Mouse (Mus musculus) kidney, embryonic 14.5 days (tissue): ENCODE results near the gene Ammecr1. TPM values are rescaled to one million over a fixed set of nuclear protein-coding genes. Genes with fewer than 3 reads are reported as not detected.
A peak's percentile ranks its signal among the peaks of the same experiment; 100 is the strongest.

Experiments
- ATAC-seq: fragments of 200-750 bp; cut with Nextera tagmentation; 2 replicates; pipeline ENCODE4 v1.8.0; 2017; ENCODE audit warnings: moderate number of reproducible peaks, mild to moderate bottlenecking, moderate TSS enrichment, moderate library complexity; ENCODE audit not compliant: low FRiP score, low TSS enrichment
- H3K27ac ChIP-seq: fragments of 300-500 bp; sonication (generic); 2 replicates; pipeline ENCODE4 v1.5.1; 2014; ENCODE audit warnings: low read depth, mild to moderate bottlenecking, low read length, moderate library complexity, mixed read lengths
- H3K27me3 ChIP-seq: fragments of 300-500 bp; sonication (generic); 2 replicates; pipeline ENCODE4 v1.6.1; 2014; ENCODE audit warnings: mild to moderate bottlenecking, low read length; ENCODE audit not compliant: control insufficient read depth, insufficient read depth
- H3K36me3 ChIP-seq: fragments of 300-500 bp; sonication (generic); 2 replicates; pipeline ENCODE4 v1.6.1; 2014; ENCODE audit warnings: low read length, mixed read lengths; ENCODE audit not compliant: control insufficient read depth, insufficient read depth
- H3K4me1 ChIP-seq: fragments of 300-500 bp; sonication (generic); 2 replicates; pipeline ENCODE4 v1.6.1; 2014; ENCODE audit warnings: low read length, mixed read lengths; ENCODE audit not compliant: control insufficient read depth, insufficient read depth
- H3K4me2 ChIP-seq: fragments of 300-500 bp; sonication (generic); replicated peaks from 2 replicates; pipeline ENCODE4 v1.6.1; 2014; ENCODE audit warnings: low read depth, mild to moderate bottlenecking, low read length
- H3K4me3 ChIP-seq: fragments of 300-500 bp; sonication (generic); 2 replicates; pipeline ENCODE4 v1.5.1; 2014; ENCODE audit warnings: mild to moderate bottlenecking, low read length
- H3K9ac ChIP-seq: fragments of 300-500 bp; sonication (generic); 2 replicates; pipeline ENCODE4 v1.6.1; 2014; ENCODE audit warnings: low read depth, mild to moderate bottlenecking, low read length, moderate library complexity
- H3K9me3 ChIP-seq: fragments of 300-500 bp; sonication (generic); 2 replicates; pipeline ENCODE4 v1.6.1; 2016; ENCODE audit warnings: low read length; ENCODE audit not compliant: control insufficient read depth
- WGBS: fragments of 180-500 bp; shearing (Covaris S2); extraction: QIAGEN DNeasy Blood & Tissue Kit; methylation state at CpG from one replicate; pipeline ENCODE4 v1.1.7; 2014; 5-methylcytosine and 5-hydroxymethylcytosine counted together
- polyA plus RNA-seq: library from polyadenylated mRNA; unstranded; fragments of >200 nt; fragmentation: Nextera tagmentation; extraction: Ambion mirVana; gene quantifications from 2 replicates; pipeline ENCODE4 v1.2.1, GENCODE M21; 2014

Gene Ammecr1
- polyA plus RNA-seq, 1 experiment from 2014 or later = 16.0 TPM

GRCm38 (mm10) chrX:142839411-142839810 lies 127.1 kb downstream of the Ammecr1 start:
- Histone ChIP-seq H3K27me3 (0 out of 2 replicates have a peak, but pooled peaks cover 2% of the 10 kb centered on the region), H3K9ac (no peak overlapping the region), H3K27ac (no peak overlapping the region), H3K4me1 (no peaks in the 10 kb centered on the region), H3K9me3 (no peaks in the 10 kb centered on the region), H3K36me3 (no peaks in the 10 kb centered on the region; the same call in 1 of the 2 replicates), H3K4me3 (no peak overlapping the region), H3K4me2 (no peak overlapping the region)
- ATAC-seq = no peak
- WGBS = 84% methylated on average over 7 of the region's 7 CpGs

GRCm38 (mm10) chrX:142838841-142839240 lies 127.7 kb downstream of the Ammecr1 start:
- Histone ChIP-seq H3K36me3 (no peaks in the 10 kb centered on the region; the same call in 1 of the 2 replicates), H3K9ac (no peak overlapping the region), H3K4me2 (no peak overlapping the region), H3K27ac (no peak overlapping the region), H3K27me3 (0 out of 2 replicates have a peak, but pooled peaks cover 2% of the 10 kb centered on the region), H3K4me1 (no peaks in the 10 kb centered on the region), H3K9me3 (no peaks in the 10 kb centered on the region), H3K4me3 (no peak overlapping the region)
- WGBS = 80% methylated on average over 2 of the region's 2 CpGs
- no peak for ATAC-seq

GRCm38 (mm10) chrX:142837316-142837715 lies 129.2 kb downstream of the Ammecr1 start:
- Histone ChIP-seq H3K4me3 (no peak overlapping the region), H3K27me3 (0 out of 2 replicates have a peak, but pooled peaks cover 2% of the 10 kb centered on the region), H3K36me3 (no peaks in the 10 kb centered on the region; the same call in 1 of the 2 replicates), H3K4me1 (0 out of 2 replicates have a peak, but pooled peaks cover 3% of the 10 kb centered on the region), H3K27ac (no peak overlapping the region), H3K4me2 (no peak overlapping the region), H3K9me3 (no peaks in the 10 kb centered on the region), H3K9ac (no peak overlapping the region)
- 86% methylated on average over 3 of the region's 3 CpGs for WGBS
- no peak for ATAC-seq

GRCm38 (mm10) chrX:142836399-142836798 lies 130.1 kb downstream of the Ammecr1 start:
- no peak for ATAC-seq
- WGBS = 88% methylated on average over 7 of the region's 7 CpGs

GRCm38 (mm10) chrX:142834807-142835206 lies 131.7 kb downstream of the Ammecr1 start:
- WGBS = 79% methylated on average over 6 of the region's 6 CpGs
- H3K4me2 ChIP-seq = no peak overlapping the region
- ATAC-seq = 0 out of 2 replicates have a peak, but pooled peaks have one; percentile 21
- H3K27ac ChIP-seq = no peak overlapping the region
- no peaks in the 10 kb centered on the region; the same call in 1 of the 2 replicates for H3K36me3 ChIP-seq
- H3K4me3 ChIP-seq = no peak overlapping the region
- 0 out of 2 replicates have a peak, but pooled peaks cover 2% of the 10 kb centered on the region for H3K27me3 ChIP-seq
- H3K4me1 ChIP-seq = 0 out of 2 replicates have a peak, but pooled peaks cover 5% of the 10 kb centered on the region
- H3K9ac ChIP-seq = no peak overlapping the region
- H3K9me3 ChIP-seq = no peaks in the 10 kb centered on the region

More at GRCm38 (mm10) chrX:142836399-142836798, 130.1 kb downstream of the Ammecr1 start:
- Histone ChIP-seq H3K27ac (no peak overlapping the region), H3K4me3 (no peak overlapping the region), H3K4me2 (no peak overlapping the region), H3K27me3 (0 out of 2 replicates have a peak, but pooled peaks cover 2% of the 10 kb centered on the region), H3K36me3 (no peaks in the 10 kb centered on the region; the same call in 1 of the 2 replicates), H3K4me1 (0 out of 2 replicates have a peak, but pooled peaks cover 5% of the 10 kb centered on the region), H3K9me3 (no peaks in the 10 kb centered on the region), H3K9ac (no peak overlapping the region)

- H3K36me3 ChIP-seq = no peaks in the 10 kb centered on the region; the same call in 1 of the 2 replicates
- ATAC-seq = 0 out of 2 replicates have a peak, but pooled peaks have one; percentile 37
Observed at GRCm38 (mm10) chrX:142833164-142833796, 133.2 kb downstream of the Ammecr1 start.

GRCm38 (mm10) chrX:142832221-142832620 lies 134.3 kb downstream of the Ammecr1 start:
- no peak overlapping the region for H3K9ac ChIP-seq
- H3K4me2 ChIP-seq = no peak overlapping the region
- 0 out of 2 replicates have a peak, but pooled peaks cover 2% of the 10 kb centered on the region for H3K27me3 ChIP-seq
- H3K4me3 ChIP-seq = no peak overlapping the region
- no peak overlapping the region for H3K27ac ChIP-seq
- ATAC-seq = no peak
- 45% methylated on average over 3 of the region's 3 CpGs for WGBS
- no peaks in the 10 kb centered on the region for H3K9me3 ChIP-seq
- 0 out of 2 replicates have a peak, but pooled peaks cover 5% of the 10 kb centered on the region for H3K4me1 ChIP-seq
- H3K36me3 ChIP-seq = no peaks in the 10 kb centered on the region; the same call in 1 of the 2 replicates

More at GRCm38 (mm10) chrX:142833164-142833796, 133.2 kb downstream of the Ammecr1 start:
- Histone ChIP-seq H3K4me2 (no peak overlapping the region), H3K4me3 (no peak overlapping the region), H3K27me3 (0 out of 2 replicates have a peak, but pooled peaks cover 2% of the 10 kb centered on the region), H3K9me3 (no peaks in the 10 kb centered on the region), H3K4me1 (0 out of 2 replicates have a peak, but pooled peaks cover 5% of the 10 kb centered on the region), H3K27ac (no peak overlapping the region), H3K9ac (no peak overlapping the region)
- 72% methylated on average over 13 of the region's 13 CpGs for WGBS

- WGBS = 86% methylated on average over 6 of the region's 6 CpGs
- Histone ChIP-seq H3K27ac (no peak overlapping the region), H3K4me3 (no peak overlapping the region), H3K27me3 (peaks cover 2% of the 10 kb centered on the region; the same call in 1 of the 2 replicates), H3K4me2 (no peak overlapping the region), H3K9ac (no peak overlapping the region), H3K4me1 (peaks cover 5% of the 10 kb centered on the region; the same call in 1 of the 2 replicates), H3K9me3 (no peaks in the 10 kb centered on the region), H3K36me3 (no peaks in the 10 kb centered on the region; the same call in 1 of the 2 replicates)
- no peak for ATAC-seq
Observed at GRCm38 (mm10) chrX:142830572-142830971, 136.0 kb downstream of the Ammecr1 start.
